Mouse (Mus musculus) adrenal gland, adult (tissue): ENCODE results near the gene Dus3l.

Source experiments
- DNase-seq, 2 experiments: peaks; one replicate each; pipeline ENCODE4 v3.0.0; 2022 to 2023; ENCODE audit warnings: low spot score in 1 of 2; ENCODE audit not compliant: inconsistent age in 2 of 2

Gene Dus3l

DNA sequence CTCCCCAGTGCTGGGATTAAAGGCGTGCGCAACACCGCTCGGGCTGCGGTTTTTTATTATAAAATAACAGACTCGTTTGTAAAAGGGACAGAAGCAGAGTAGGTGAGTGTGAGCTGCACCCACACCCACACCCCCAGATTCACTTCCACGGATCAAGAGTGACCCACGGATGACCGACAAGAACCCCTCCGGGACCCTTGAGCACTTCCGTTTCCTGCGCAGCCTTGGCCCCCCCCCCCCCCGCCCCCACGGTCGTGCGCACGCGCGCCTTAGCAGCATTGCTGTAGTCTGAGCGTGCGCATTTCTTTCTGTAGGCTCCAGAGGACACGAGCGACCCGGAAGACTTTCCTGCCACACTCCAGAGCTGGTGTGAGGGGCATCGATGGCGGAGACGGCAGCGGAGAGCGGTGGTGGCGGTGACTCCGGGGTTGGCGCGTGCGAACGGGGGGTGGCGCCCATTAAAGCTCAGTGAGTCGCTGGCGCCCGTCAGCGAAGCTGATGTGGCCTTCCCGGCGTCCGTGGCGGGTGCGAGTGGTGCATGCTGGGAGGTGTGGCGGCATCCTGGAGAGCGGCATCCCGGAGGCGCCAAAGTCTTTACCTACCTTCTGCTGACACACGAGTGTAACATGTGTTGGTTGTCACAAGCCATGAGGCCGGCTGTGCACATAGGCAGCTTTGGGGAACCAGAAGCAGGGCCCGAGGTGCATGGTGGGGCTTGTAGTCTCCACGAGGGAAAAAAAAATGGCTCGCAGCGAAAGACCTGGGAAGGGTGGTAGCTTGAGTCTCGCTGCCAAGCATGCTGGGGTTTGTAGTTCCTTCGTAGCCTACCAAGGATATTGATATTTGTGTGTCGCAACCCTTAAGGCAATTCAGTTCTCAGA, at the start of gene Dus3l:
Dus3l (plus strand) TSS at position 284 of the 881 bp plus-strand sequence.
- DNase-seq, result peak; percentile 92 to 99

DNA sequence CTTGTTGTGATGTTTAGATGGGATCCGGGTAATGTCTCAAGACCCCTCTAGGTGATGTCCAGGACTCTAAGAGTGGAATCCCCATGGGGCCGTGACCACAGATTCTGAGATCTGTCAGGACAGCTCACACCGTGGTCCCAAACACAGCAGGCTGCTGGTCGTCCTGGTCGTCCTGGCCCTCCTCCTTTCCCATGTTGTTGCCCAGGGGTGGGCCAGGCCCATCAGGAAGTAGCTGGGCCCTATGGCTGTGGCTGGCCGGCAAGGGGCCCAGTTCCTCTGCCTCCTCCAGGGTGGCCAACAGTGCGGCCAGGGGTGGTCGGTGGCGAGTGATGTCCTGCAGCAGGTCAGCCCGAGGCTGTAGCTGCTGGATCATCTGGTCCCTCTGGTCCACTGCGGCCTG, 49.2 kb upstream of the Dus3l start:
- DNase-seq, result no peak

DNA sequence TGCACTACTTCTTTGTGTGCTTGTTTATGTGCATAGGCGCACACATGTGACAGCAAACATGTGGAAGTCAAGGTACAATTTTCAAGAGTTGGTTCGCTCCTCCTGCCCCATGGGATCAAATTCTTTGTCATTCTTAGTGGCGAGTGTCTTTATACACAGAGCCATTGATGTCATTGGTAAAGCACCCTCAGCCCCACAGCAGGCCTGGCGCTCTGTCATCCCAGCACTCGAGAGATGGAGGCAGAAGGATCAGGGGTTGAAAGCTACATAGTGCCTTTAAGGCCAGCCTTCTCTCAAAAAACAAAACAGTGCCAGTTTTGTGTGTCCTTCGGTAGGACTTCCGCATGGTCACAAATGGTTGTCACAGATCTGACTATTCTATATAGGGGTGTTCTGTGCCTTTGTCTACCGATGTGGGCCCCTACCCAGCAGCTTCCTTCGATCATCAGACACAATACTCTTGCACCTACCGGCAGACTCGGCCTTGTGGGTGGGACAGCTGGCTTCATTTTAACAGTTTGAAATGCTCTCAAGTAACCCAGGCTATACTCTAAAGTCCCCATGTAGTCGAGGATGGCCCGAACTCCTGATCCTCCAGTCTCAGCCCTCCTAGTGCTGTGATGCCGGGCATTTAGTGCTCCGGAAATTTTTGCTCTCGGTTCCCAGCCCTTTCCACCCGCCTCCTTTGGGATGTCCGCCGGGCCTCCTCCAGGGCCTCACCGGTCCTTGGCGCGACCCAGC, 48.5 kb upstream of the Dus3l start:
- DNase-seq, result peak in 1 of 2 experiments; percentile 62

- DNase-seq, result peak; percentile 98 to 99
Observed at GRCm38 (mm10) chr17:56716655-56717362, 47.7 kb upstream of the Dus3l start.

DNA sequence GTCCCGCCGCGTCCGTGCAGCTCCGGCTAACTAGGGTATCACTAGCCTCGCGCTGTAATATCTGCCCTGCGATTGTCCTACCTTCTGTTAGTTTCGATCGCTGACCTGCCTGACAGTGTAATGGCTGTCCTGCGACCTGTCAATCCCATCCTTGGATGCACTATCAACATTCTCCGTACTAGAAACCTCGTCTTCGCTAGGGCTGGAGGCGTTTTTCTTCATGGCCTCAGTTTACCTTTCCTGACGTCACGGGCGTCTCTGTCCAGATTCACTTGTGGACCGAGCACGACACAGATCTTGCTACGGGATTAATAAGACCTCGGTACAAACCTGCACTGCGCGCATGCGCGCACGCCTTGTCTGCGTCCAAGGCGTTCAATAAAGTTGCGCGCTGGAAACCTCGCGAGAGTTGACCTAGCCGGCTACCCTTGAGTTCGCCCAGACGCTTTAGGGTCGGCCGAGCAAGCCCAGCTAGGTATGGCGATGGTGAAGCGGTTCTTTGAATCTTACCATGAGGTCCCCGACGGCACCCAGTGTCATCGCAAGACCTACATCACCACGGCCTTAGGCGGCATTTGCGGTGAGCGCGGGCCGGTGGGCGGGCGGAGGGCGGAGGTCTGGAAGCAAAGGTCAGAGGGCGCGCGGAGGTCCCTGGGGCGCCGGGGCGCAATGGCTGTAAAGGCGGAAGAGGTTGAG, 47.0 kb upstream of the Dus3l start, which contains the start of the genes Ndufa11 and Vmac:
Ndufa11 (plus strand) TSS at position 405 of the 696 bp plus-strand sequence.
Vmac (minus strand) TSS at position 660 of the 696 bp plus-strand sequence.
- peak; percentile 94 to 99 for DNase-seq

GRCm38 (mm10) chr17:56722441-56722840, 42.1 kb upstream of the Dus3l start:
- peak; percentile 74 to 85 for DNase-seq

DNA sequence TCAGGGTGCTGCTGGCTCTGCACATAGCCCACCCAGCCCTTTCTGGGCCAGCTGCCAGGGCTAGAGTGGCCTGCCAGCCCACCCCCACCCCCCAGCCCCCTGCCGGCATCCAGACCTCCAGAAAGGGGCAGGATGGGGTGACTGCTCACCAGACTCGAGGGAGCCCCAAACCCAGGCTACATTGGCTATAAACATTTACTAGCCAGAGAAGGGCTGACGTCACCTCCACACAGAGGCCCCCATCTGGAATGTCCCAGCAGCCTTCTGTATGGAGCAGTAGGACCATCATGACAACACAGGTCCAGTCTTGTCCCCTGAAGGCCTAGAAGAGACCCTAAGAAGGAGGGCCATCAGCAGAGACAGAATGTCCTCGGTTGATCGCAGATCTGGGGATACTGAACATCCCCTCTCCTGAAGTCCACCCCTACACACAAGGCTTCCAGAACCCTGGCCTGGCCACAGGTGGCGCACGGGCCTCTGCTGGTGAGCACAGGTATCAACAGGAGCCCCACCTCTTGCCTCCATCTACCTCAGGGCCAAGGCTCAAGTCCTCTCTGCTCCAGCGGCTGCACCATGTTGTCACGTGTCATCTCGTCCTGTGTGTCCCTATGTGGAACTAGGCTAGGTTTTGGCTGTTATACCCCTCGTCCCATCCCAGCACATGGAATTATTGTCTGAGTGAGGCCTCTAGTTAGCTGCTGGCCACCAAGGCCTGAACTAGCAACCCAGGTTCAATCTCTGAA, 41.0 kb upstream of the Dus3l start:
- peak; percentile 4 to 30 for DNase-seq

DNA sequence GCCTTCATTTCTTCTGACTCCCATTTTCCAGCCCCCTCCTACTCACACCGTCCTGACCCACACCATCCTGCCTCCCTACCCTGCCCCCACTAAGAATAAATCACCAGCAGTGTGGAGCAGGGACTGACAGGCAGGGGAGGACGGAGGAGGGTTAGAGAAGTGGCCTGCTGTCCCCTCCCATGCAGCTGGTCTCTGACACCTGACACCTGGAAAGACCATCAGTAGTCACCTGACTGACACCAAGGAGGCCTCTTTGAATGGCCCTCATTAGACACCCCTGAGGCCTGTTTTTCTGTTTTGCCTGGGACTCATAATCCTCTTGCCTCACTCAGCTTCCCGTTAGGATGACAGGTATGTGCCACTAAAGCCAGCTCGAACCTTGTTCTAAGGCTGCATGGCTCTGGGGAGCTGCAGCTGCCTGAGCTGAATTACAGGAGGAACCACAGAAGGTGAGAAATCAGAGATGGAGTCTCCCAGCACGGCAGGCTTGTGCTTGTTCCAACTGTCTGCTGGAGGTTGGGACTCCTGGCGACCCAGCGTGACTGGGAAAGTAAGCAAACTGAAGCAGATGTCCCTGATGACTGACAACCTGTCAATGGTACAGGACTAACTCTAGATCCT, 37.4 kb upstream of the Dus3l start:
- no peak for DNase-seq

GRCm38 (mm10) chr17:56727659-56728058, 36.9 kb upstream of the Dus3l start:
- no peak for DNase-seq

GRCm38 (mm10) chr17:56728117-56728516, 36.4 kb upstream of the Dus3l start:
- DNase-seq, result no peak

GRCm38 (mm10) chr17:56729151-56729550, 35.4 kb upstream of the Dus3l start:
- DNase-seq, result no peak

DNA sequence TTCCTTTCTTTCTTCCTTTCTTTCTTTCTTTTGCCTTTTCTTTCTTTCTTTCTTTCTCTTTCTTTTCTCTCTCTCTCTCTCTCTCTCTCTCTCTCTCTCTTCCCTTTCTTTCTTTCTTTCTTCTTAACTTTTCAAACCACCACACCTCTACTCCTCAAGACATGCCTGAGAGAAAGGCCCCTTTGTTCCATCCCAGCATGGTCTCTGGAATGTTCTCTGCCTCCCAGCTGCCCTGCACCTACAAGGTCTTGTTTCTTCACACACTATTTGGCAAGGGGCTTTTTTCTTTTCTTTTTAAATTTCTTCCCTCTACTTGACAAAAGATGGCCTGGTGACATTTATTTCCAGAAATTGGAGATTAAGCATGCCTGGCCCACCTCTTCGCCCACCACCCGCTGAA, 34.9 kb upstream of the Dus3l start:
- no peak for DNase-seq

DNA sequence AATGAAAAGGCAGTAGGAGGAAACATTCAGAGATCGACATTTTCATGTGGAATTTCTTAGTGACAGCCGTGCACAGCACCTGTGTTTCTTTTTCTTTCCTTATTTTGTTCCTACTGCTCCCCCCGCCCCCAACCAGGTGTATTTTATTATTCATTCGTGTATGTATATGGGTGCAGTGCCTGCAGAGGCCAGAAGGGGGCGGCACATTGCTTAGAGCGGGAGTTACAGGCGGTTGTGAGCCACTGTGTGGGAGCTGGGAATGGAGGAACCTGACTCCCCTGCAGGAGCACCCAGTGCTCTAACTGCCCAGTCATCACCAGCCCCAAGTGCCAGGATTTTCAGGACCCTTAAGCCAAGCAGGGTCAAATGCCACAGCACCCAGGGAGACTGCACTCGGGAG, 28.0 kb upstream of the Dus3l start:
- no peak for DNase-seq

GRCm38 (mm10) chr17:56738221-56738620, 26.3 kb upstream of the Dus3l start:
- no peak for DNase-seq

DNA sequence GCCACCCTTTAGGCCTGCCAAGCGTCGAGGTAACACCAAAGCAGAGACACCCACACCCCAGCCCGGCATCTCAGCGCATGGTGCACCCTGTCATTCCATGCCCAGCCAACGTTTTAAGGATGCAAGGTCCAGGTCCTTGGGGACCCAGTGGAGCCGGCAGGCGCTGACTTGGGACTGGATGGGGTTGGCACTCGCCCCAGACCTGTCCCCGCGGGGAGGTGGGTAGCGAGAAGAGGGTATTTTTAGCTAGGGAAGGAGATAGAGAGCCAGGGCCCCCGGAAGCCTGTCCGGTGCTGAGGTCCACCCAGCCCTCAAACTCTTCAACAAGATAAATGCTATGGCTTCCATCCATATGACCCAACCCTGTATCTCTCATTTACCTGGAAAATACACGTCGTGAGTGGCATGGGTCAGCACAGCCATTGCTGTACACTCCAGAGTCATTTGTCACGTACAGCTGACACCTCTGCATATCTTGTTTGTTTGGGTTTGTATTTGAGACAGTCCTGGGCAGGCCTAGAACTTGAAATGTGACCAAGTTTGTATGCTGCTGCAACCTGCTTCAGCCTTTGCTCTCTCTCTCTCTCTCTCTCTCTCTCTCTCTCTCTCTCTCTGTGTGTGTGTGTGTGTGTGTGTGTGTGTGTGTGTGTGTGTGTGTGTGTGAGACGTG, 24.3 kb upstream of the Dus3l start:
- no peak for DNase-seq

GRCm38 (mm10) chr17:56740788-56741160, 23.8 kb upstream of the Dus3l start:
- no peak for DNase-seq

GRCm38 (mm10) chr17:56744173-56744572, 20.4 kb upstream of the Dus3l start:
- no peak for DNase-seq

DNA sequence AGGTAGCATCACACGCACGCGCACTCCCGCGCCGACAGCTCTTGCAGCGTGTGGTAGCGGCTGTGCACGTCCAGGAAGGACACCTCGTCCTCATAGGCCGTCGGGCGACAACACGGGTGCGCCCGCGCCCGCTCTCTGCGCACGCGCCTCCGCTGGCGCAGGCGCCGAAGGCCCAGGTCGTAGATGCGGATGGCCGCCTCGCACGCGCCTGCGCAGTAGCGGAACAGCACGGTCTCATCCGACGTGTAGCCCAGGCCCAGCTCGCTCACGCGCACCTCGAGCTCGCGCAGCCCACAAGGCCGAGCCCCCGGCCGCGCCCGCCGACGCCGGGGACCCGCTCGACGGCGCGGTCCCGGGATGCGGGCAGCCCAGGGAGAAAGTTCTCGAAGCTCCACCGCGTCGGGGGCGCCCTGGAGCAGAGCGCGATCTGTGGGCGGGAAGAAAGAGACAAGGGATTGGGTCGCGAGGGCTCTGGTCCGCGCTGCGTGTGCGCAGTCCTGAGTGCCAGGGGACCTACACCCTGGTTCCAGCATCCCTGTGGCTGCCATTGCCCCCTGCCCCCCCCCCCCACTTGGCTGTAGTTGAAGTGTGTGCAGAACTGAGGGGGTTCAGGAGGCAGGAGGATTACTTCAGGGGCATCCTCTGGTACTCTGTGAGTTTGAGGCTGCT, 13.0 kb upstream of the Dus3l start:
- peak; percentile 43 to 60 for DNase-seq

GRCm38 (mm10) chr17:56753452-56753851, 11.1 kb upstream of the Dus3l start:
- DNase-seq, result no peak
